Mouse (Mus musculus): ENCODE data around the gene Nfxl1. TPM values are rescaled to one million over a fixed set of nuclear protein-coding genes. Genes with fewer than 3 reads are reported as not detected.

Nfxl1 gene
- polyA plus RNA-seq, 1 experiment from 2014 or later: 12.5 TPM

GRCm38 (mm10) chr5:72491232-72491631 lies 68.3 kb downstream of the Nfxl1 start:
- Histone ChIP-seq H3K9ac (no peak overlapping the region), H3K4me2 (no peak overlapping the region), H3K27ac (no peak overlapping the region), H3K4me1 (no peaks in the 10 kb centered on the region), H3K9me3 (replicated peaks) (no peaks in the 10 kb centered on the region), H3K27me3 (no peaks in the 10 kb centered on the region), H3K4me3 (no peak overlapping the region), H3K36me3 (ENCODE audit: poor library complexity, severe bottlenecking) (no peaks in the 10 kb centered on the region)
- 68% methylated on average over 2 of the region's 2 CpGs for WGBS
- ATAC-seq: no peak

DNA sequence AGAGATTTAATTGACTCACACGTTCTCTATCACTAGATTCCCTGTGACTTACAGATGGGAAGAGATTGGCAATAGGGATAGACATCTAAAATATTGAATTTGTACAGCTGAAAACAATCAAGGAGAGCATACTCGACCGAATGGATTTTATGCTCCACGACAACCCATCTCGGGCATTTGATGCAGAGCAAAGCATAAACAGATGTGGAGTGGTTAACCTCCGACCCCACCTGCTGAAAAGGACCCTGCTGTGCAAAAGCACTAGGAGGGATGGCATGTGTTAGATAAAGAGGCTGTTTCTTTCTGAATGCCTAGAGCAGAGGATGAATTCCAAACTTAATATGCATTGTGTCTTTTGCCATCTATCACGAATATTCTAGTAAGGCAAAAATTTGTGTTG lies 79.0 kb downstream of the Nfxl1 start:
- no peak overlapping the region for H3K4me2 ChIP-seq
- H3K27me3 ChIP-seq: no peaks in the 10 kb centered on the region
- H3K9me3 ChIP-seq (replicated peaks): no peaks in the 10 kb centered on the region
- H3K27ac ChIP-seq: no peak overlapping the region
- 40% methylated on average over 7 of the region's 7 CpGs for WGBS
- no peaks in the 10 kb centered on the region for H3K4me1 ChIP-seq
- no peaks in the 10 kb centered on the region for H3K36me3 ChIP-seq (ENCODE audit: poor library complexity, severe bottlenecking)
- no peak overlapping the region for H3K9ac ChIP-seq
- ATAC-seq: no peak
- H3K4me3 ChIP-seq: no peak overlapping the region

- H3K9ac ChIP-seq: no peak overlapping the region
- H3K27me3 ChIP-seq: no peaks in the 10 kb centered on the region
- H3K36me3 ChIP-seq (ENCODE audit: poor library complexity, severe bottlenecking): no peaks in the 10 kb centered on the region
- no peak overlapping the region for H3K27ac ChIP-seq
- H3K4me3 ChIP-seq: no peak overlapping the region
- no peak overlapping the region for H3K4me2 ChIP-seq
- 83% methylated on average over 12 of the region's 12 CpGs for WGBS
- ATAC-seq: no peak
- H3K4me1 ChIP-seq: no peaks in the 10 kb centered on the region
- H3K9me3 ChIP-seq (replicated peaks): no peaks in the 10 kb centered on the region
Measured at GRCm38 (mm10) chr5:72472317-72473009, 87.0 kb downstream of the Nfxl1 start.

DNA sequence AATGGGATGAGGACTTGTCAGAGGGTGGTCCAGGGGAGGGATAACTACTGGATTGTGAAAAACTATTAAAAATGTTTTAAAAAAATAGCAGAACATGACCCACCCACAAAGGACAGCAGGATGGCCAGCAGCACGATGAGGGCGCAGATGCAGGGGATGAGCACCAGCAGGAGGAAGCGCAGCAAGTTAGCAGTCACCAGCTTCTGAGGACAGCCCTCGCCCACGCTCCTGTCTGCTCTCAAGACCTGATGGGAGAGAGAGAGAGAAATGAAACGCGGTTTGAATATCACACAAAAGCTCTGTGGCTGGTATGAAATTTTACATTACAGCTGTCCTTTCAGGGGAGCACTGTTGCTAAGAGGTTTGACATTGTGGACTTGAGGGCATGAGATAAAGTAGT lies 87.7 kb downstream of the Nfxl1 start:
- ATAC-seq: no peak
- 86% methylated on average over 7 of the region's 7 CpGs for WGBS

DNA sequence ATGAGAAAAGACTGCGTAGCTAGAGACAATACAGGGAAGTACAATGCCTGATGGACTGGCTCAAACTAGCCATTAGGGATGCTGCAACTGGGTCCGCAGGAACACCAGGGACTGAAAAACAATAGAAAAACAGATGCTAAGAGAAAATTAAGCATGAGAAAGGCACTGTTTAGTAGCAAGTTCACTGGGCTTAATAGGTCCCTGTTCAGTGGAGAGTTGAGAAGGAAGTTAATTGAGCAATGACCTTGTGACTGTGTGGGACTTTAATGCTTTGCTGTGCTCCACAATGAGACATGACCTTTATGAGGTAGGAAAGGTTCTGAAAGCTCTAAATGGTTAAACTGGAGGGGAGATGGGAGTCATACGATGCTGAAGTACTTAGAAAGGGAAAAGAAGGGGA lies 94.6 kb downstream of the Nfxl1 start:
- ATAC-seq: no peak
- Histone ChIP-seq H3K4me3 (no peak overlapping the region), H3K9me3 (replicated peaks) (no peaks in the 10 kb centered on the region), H3K9ac (no peak overlapping the region), H3K36me3 (ENCODE audit: poor library complexity, severe bottlenecking) (no peaks in the 10 kb centered on the region), H3K4me2 (no peak overlapping the region), H3K27ac (no peak overlapping the region), H3K27me3 (no peaks in the 10 kb centered on the region), H3K4me1 (no peaks in the 10 kb centered on the region)
- WGBS: 61% methylated on average over 3 of the region's 3 CpGs

More for the DNA sequence above, 87.7 kb downstream of the Nfxl1 start:
- H3K27ac ChIP-seq: no peak overlapping the region
- no peak overlapping the region for H3K4me2 ChIP-seq
- H3K4me3 ChIP-seq: no peak overlapping the region
- H3K27me3 ChIP-seq: no peaks in the 10 kb centered on the region
- no peaks in the 10 kb centered on the region for H3K9me3 ChIP-seq (replicated peaks)
- H3K9ac ChIP-seq: no peak overlapping the region
- H3K4me1 ChIP-seq: no peaks in the 10 kb centered on the region
- no peaks in the 10 kb centered on the region for H3K36me3 ChIP-seq (ENCODE audit: poor library complexity, severe bottlenecking)

Other genes with a start within 250 kb of the Nfxl1 start
- gene Corin, start 55.2 kb downstream of the Nfxl1 start, polyA plus RNA-seq (2015; fragmentation: Nextera tagmentation; extraction: Ambion mirVana): 0.06 and 0.09 TPM in 2 replicates
- 0.63 and 1.1 TPM in 2 replicates for gene Zar1, start 21.6 kb upstream of the Nfxl1 start, polyA plus RNA-seq (2015; fragmentation: Nextera tagmentation; extraction: Ambion mirVana)
- gene Gm5868, start 27.9 kb upstream of the Nfxl1 start, polyA plus RNA-seq (2015; fragmentation: Nextera tagmentation; extraction: Ambion mirVana): 3.0 TPM in 2 replicates
- gene Cnga1, start 84.6 kb upstream of the Nfxl1 start, polyA plus RNA-seq (2015; fragmentation: Nextera tagmentation; extraction: Ambion mirVana): not detected in 2 replicates
- gene Nipal1, start 88.1 kb upstream of the Nfxl1 start, polyA plus RNA-seq (2015; fragmentation: Nextera tagmentation; extraction: Ambion mirVana): 0.36 and 1.4 TPM in 2 replicates
- gene Txk, start 193.1 kb upstream of the Nfxl1 start, polyA plus RNA-seq (2015; fragmentation: Nextera tagmentation; extraction: Ambion mirVana): 0.08 TPM in 1 of 2 replicates, not detected in the other